Mouse (Mus musculus) embryonic fibroblast, embryonic 13.5 days (primary cell): ENCODE data around the gene Ahnak.

Source experiments
- CTCF ChIP-seq: IDR thresholded peaks from 2 replicates; pipeline ENCODE4 v1.5.1; 2011; ENCODE audit warnings: mild to moderate bottlenecking, control low read depth, low read length, moderate library complexity, borderline replicate concordance; ENCODE audit not compliant: insufficient read depth
- POLR2A ChIP-seq: IDR thresholded peaks from 2 replicates; pipeline ENCODE4 v1.6.1; 2011; ENCODE audit warnings: low read depth, mild to moderate bottlenecking, control low read depth, low read length, moderate library complexity

GRCm38 (mm10) chr19:8954171-8954570, 34.9 kb upstream of the Ahnak start:
- no peak for TF ChIP-seq CTCF
- TF ChIP-seq POLR2A, result no peak
